Mouse (Mus musculus) embryonic facial prominence, embryonic 11.5 days (tissue): ENCODE data around the gene Slc39a1. TPM values are rescaled to one million over a fixed set of nuclear protein-coding genes. Genes with fewer than 3 reads are reported as not detected.

Source experiments
- ATAC-seq: fragments of 200-750 bp; cut with Nextera tagmentation; replicated peaks from 2 replicates; pipeline ENCODE4 v1.8.0; 2017; ENCODE audit warnings: low read depth; ENCODE audit not compliant: insufficient number of reproducible peaks, low FRiP score, low TSS enrichment
- DNase-seq: peaks from one replicate; pipeline ENCODE4 v3.0.0-alpha.2; 2015; ENCODE audit warnings: low spot score
- H3K27ac ChIP-seq: fragments of 300-500 bp; sonication (generic); replicated peaks from 2 replicates; pipeline ENCODE4 v1.5.1; 2014; ENCODE audit warnings: mild to moderate bottlenecking, low read depth, low read length, control low read depth
- H3K27me3 ChIP-seq: fragments of 300-500 bp; sonication (generic); 2 replicates; pipeline ENCODE4 v1.6.1; 2014; ENCODE audit warnings: mild to moderate bottlenecking, low read length, moderate library complexity, mixed read lengths; ENCODE audit not compliant: control insufficient read depth, insufficient read depth
- H3K36me3 ChIP-seq: fragments of 300-500 bp; sonication (generic); replicated peaks from 2 replicates; pipeline ENCODE4 v1.6.1; 2014; ENCODE audit warnings: low read depth, mild to moderate bottlenecking, low read length, moderate library complexity, mixed read lengths; ENCODE audit not compliant: control insufficient read depth, insufficient read depth
- H3K4me1 ChIP-seq: fragments of 300-500 bp; sonication (generic); 2 replicates; pipeline ENCODE4 v1.6.1; 2014; ENCODE audit warnings: low read length, mixed read lengths; ENCODE audit not compliant: control insufficient read depth, insufficient read depth
- H3K4me2 ChIP-seq: fragments of 300-500 bp; sonication (generic); 2 replicates; pipeline ENCODE4 v1.6.1; 2014; ENCODE audit warnings: low read depth, mild to moderate bottlenecking, control low read depth, low read length, moderate library complexity
- H3K4me3 ChIP-seq: fragments of 300-500 bp; sonication (generic); 2 replicates; pipeline ENCODE4 v1.5.1; 2014; ENCODE audit warnings: low read depth, low read length, control low read depth
- H3K9ac ChIP-seq: fragments of 300-500 bp; sonication (generic); replicated peaks from 2 replicates; pipeline ENCODE4 v1.6.1; 2014; ENCODE audit warnings: mild to moderate bottlenecking, control low read depth, low read length
- H3K9me3 ChIP-seq: fragments of 300-500 bp; sonication (generic); replicated peaks from 2 replicates; pipeline ENCODE4 v1.6.1; 2016; ENCODE audit warnings: mild to moderate bottlenecking, low read length, inconsistent platforms, mixed read lengths; ENCODE audit not compliant: control insufficient read depth
- WGBS: fragments of 180-500 bp; shearing (Covaris S2); extraction: QIAGEN DNeasy Blood & Tissue Kit; methylation state at CpG from one replicate; pipeline ENCODE4 v1.1.7; 2014; 5-methylcytosine and 5-hydroxymethylcytosine counted together
- polyA plus RNA-seq: library from polyadenylated mRNA; unstranded; fragments of >200 nt; fragmentation: Nextera tagmentation; extraction: Ambion mirVana; gene quantifications from 2 replicates; pipeline ENCODE4 v1.2.1, GENCODE M21; 2014

Gene Slc39a1
- polyA plus RNA-seq: 48.7 and 49.1 TPM in 2 replicates

DNA sequence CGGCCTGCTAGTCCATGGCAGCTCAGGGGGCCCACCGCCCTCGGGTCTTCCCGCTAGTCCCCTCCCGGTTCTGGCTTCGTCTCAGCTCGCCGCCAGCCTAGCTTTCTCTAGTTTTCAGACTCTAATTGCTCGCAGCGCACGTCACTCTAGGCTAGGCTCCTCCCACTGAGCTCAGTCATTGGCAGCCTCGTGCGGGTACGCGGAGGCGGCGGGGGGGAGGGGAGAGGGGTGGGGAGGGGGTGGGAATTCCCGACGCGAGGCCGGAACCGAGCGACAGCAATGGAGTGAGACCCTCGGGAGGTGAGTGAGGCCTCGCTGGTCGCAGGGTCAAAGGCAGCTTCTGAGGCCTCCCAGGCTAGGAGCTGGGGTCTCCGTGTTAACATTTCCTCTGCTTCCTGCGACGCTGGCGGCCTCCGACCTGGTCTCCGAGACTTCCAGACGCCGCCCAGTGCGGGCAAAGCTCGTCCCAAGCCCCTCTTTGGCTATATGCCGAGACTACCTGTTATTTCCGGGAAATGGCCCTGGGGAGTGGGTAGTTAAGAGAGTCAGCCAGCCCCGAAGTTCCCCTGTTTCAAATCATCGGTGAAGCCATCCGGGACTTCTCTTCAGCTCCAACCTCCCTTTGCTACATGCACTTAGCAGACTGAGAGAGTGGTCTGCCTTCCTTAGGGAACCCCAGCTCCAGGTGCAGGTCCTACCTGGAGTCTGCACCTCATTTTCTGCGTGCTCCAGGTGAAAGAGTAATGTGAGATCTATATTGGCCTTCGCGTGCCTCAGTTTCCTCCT, at the start of gene Slc39a1:
Gene Slc39a1, plus strand, starts transcription at position 213 of the 786 bp plus-strand sequence.
- ATAC-seq: peak; percentile 89
- DNase-seq: peak; percentile 98
- Histone ChIP-seq H3K36me3 (no peaks in the 10 kb centered on the region), H3K4me1 (no peaks in the 10 kb centered on the region), H3K9ac (peak within 1 kb of the TSS; percentile 73), H3K4me2 (peak within 1 kb of the TSS; percentile 83), H3K9me3 (no peaks in the 10 kb centered on the region), H3K27ac (peak within 1 kb of the TSS; percentile 53), H3K4me3 (peak within 1 kb of the TSS; percentile 57), H3K27me3 (no peaks in the 10 kb centered on the region)
- under 1% methylated on average over 44 of the region's 44 CpGs for WGBS

DNA sequence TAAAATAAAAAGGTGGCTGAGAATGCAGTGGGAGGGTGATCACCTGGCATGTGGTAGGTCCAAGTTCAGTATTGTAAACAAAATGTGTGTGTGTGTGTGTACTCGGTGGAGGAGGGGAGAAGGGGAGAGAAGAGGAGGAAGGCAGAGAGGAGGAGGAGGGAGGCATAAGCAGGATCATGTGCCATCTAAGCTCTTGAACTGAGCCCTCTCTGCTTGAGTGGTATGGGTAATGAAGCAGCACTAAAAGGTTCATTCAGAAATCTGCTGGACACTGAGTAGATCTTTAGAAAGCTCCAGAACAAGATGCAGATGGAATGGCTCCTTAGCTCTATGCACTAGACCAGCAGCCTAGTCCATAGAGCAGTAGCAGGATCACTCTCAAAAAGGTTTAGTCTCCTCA, 45.1 kb upstream of the Slc39a1 start:
- no peak overlapping the region for H3K4me3 ChIP-seq

DNA sequence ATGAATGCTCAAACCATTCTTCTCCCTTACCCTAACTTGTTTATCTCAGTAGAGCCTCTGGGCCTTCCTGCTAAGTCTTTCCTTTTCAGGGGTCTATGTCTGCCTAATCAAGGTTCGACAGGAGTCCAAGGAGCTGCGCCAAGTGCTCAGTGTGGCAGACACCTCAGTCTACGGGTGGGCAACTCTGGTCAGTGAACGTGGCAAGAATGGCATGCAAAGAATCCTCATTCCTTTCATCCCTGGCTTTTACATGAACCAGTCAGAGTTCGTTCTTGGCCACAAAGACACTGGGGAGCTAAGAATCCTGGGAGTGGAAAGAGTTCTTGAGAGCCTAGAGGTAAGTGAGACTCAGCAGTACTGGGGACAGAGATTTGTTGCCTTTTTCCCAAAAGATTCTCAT, 44.4 kb upstream of the Slc39a1 start:
- Histone ChIP-seq H3K9ac (no peak overlapping the region), H3K27me3 (no peaks in the 10 kb centered on the region), H3K4me1 (no peaks in the 10 kb centered on the region), H3K36me3 (peaks cover 3% of the 10 kb centered on the region; the same call in 1 of the 2 replicates), H3K27ac (no peak overlapping the region), H3K9me3 (no peaks in the 10 kb centered on the region; the same call in 1 of the 2 replicates), H3K4me3 (no peak overlapping the region), H3K4me2 (no peak overlapping the region)
- DNase-seq (no peak), ATAC-seq (no peak)
- 80% methylated on average over 5 of the region's 5 CpGs for WGBS

More for the DNA sequence above, 45.1 kb upstream of the Slc39a1 start:
- Histone ChIP-seq H3K9me3 (no peaks in the 10 kb centered on the region; the same call in 1 of the 2 replicates), H3K4me2 (no peak overlapping the region), H3K9ac (no peak overlapping the region), H3K27ac (no peak overlapping the region), H3K4me1 (no peaks in the 10 kb centered on the region), H3K36me3 (peaks cover 3% of the 10 kb centered on the region; the same call in 1 of the 2 replicates), H3K27me3 (no peaks in the 10 kb centered on the region)
- DNase-seq (no peak), ATAC-seq (no peak)
- WGBS: 73% methylated on average over 1 of the region's 1 CpGs

DNA sequence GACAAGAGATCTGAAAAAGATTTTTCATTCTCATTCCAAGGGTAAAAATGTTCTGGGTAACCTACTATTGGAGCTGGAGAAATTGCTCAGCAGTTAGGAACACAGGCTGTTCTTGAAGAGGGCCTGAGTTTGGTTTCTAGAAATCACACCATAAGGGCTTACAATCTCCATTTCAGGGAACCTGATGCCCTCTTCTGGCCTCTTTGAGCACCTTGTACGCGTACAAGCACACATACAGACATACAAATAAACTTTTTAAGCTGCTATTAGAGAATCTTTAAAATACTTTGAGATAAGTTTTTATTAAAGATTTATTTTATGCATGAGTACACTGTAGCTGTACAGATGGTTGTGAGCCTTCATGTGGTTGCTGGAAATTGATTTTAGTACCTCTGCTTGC, 43.4 kb upstream of the Slc39a1 start:
- H3K4me3 ChIP-seq: no peak overlapping the region
- no peak for ATAC-seq
- no peak overlapping the region for H3K27ac ChIP-seq
- H3K4me1 ChIP-seq: no peaks in the 10 kb centered on the region
- H3K36me3 ChIP-seq: peaks cover 3% of the 10 kb centered on the region; the same call in 1 of the 2 replicates
- 96% methylated on average over 2 of the region's 2 CpGs for WGBS
- no peak overlapping the region for H3K4me2 ChIP-seq
- no peak overlapping the region for H3K9ac ChIP-seq
- H3K9me3 ChIP-seq: no peaks in the 10 kb centered on the region
- no peak for DNase-seq
- H3K27me3 ChIP-seq: no peaks in the 10 kb centered on the region

DNA sequence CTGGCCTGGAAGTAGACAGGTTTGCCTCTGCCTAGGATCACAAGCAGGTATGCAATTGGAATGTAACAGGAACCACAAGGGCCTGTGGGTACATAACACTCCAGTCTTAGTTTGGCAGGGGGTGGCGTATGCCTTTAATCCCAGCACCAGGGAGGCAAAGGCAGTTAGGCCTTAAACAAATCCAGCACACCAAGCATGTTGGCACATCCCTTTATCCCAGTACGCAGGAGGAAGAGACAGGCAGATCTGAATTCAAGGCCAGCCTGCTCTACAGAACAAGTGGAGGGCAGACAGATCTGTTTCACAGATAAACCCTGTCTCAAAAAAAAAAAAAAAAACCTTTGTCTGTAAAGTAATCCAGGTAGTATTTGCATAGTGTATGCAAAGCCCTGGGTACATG, 39.3 kb upstream of the Slc39a1 start:
- WGBS: 86% methylated on average over 2 of the region's 2 CpGs

DNA sequence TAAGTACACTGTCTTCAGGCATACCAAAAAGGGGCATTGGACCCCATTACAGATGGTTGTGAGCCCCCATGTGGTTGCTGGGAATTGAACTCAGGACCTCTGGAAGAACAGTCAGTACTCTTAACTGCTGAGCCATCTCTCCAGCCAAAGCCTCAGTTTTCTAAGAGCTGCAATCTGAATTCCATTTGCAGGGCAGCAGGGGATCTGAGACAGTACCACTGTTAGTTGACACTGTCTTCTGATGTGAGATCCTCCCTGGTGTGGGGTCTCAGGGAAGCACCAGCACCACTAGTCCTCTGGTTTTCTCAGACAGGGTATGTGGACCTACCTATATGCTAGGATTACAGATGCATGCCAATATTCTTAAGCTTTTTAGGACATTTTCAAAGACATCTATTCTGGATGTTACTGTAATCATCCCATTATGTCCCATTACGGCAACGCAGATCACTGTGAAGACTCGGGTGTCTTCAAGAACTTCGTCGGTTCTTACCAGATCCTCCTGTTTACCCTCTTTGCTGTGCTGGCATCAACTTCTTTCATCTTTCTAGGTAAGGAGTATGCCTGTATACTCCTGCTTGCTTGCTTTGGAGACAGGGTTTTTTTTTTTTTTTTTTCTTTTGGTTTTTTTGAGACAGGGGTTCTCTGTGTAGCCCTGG, 37.9 kb upstream of the Slc39a1 start:
- Histone ChIP-seq H3K4me2 (no peak overlapping the region), H3K36me3 (peaks cover 10% of the 10 kb centered on the region), H3K9me3 (no peaks in the 10 kb centered on the region), H3K4me1 (no peaks in the 10 kb centered on the region), H3K27me3 (no peaks in the 10 kb centered on the region), H3K4me3 (no peak overlapping the region), H3K27ac (no peak overlapping the region), H3K9ac (no peak overlapping the region)
- 92% methylated on average over 5 of the region's 5 CpGs for WGBS
- DNase-seq: no peak
- no peak for ATAC-seq

More for the DNA sequence above, 39.3 kb upstream of the Slc39a1 start:
- Histone ChIP-seq H3K9ac (no peak overlapping the region), H3K27ac (no peak overlapping the region), H3K4me1 (no peaks in the 10 kb centered on the region), H3K9me3 (no peaks in the 10 kb centered on the region), H3K4me2 (no peak overlapping the region), H3K4me3 (no peak overlapping the region), H3K27me3 (no peaks in the 10 kb centered on the region), H3K36me3 (peaks cover 10% of the 10 kb centered on the region)
- DNase-seq (no peak), ATAC-seq (no peak)

DNA sequence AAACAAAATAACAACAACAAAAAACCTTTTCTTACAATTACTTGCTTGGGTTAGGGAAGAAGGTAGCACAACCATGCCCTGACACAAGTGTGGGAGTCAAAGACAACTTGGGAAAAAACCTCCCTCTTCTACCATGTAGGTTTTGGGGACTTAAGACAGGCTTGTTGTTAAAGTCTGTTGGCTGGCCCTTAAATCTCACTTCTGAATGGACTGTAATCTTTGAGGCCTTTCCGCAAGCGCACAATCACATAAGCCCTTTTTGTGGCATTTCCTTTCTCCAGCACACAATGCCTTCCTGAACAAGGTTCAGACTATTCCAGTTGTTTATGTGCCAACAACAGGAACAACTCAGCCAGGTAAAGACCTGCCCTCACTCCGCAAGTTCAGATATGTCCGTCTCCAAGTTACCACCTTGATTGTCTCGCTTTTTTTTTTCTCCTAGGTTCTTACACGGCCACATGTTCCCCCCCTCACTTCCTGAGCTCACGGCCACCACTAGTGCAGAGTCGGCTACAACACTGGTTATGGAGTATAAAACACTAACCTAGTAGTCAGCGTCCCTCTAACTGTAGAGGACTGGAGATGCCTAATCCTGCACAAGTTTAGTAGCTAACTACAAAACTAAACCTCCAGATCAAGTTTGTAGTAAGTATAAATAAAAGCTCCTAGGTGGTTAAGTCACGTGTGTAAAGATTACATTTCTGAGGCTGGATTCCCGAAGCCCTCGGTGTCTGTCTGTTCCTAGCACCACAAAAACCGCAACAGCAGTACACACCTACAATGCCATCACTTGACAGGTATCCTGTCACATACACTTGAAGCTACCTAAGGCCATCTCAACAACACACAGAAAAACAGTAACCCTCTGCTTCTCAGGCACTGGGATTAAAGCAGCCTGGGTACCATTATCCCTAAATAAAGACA, 36.2 kb upstream of the Slc39a1 start:
- no peak overlapping the region for H3K9ac ChIP-seq
- H3K4me2 ChIP-seq: peak overlapping the region; percentile 78
- peaks cover 10% of the 10 kb centered on the region for H3K36me3 ChIP-seq
- no peaks in the 10 kb centered on the region for H3K9me3 ChIP-seq
- no peak for ATAC-seq
- H3K27me3 ChIP-seq: no peaks in the 10 kb centered on the region
- H3K27ac ChIP-seq: no peak overlapping the region
- no peak for DNase-seq
- H3K4me3 ChIP-seq: peak overlapping the region; percentile 83
- H3K4me1 ChIP-seq: no peaks in the 10 kb centered on the region
- WGBS: 82% methylated on average over 13 of the region's 13 CpGs
